Mouse (Mus musculus): ENCODE data around the gene Atf7ip. TPM values are rescaled to one million over a fixed set of nuclear protein-coding genes. Genes with fewer than 3 reads are reported as not detected.

Gene Atf7ip
- total and polyA plus RNA-seq, 2 experiments from 2014 or later = 28.7 to 43.1 TPM

GRCm38 (mm10) chr6:136650664-136651063 is 144.7 kb downstream of the Atf7ip start:
- Histone ChIP-seq H3K36me3 (ENCODE audit: insufficient read depth, low read length) (no peaks in the 10 kb centered on the region), H3K9me3 (ENCODE audit: low read length) (no peaks in the 10 kb centered on the region), H3K9ac (replicated peaks; ENCODE audit: low read length, poor library complexity, severe bottlenecking) (no peak overlapping the region), H3K4me2 (ENCODE audit: low read depth, low read length, poor library complexity, severe bottlenecking) (no peak overlapping the region), H3K27ac (ENCODE audit: low read depth, low read length) (no peak overlapping the region), H3K4me1 (ENCODE audit: insufficient read depth, low read length) (no peaks in the 10 kb centered on the region), H3K27me3 (ENCODE audit: insufficient read depth, low read length) (no peaks in the 10 kb centered on the region), H3K4me3 (ENCODE audit: low read depth, low read length) (no peak overlapping the region)
- DNase-seq (ENCODE audit: low spot score) (no peak), ATAC-seq (ENCODE audit: low FRiP score) (no peak)
- 92% methylated on average over 8 of the region's 8 CpGs for WGBS
- no peak for TF ChIP-seq CTCF (IDR thresholded peaks at IDR 0.05)

DNA sequence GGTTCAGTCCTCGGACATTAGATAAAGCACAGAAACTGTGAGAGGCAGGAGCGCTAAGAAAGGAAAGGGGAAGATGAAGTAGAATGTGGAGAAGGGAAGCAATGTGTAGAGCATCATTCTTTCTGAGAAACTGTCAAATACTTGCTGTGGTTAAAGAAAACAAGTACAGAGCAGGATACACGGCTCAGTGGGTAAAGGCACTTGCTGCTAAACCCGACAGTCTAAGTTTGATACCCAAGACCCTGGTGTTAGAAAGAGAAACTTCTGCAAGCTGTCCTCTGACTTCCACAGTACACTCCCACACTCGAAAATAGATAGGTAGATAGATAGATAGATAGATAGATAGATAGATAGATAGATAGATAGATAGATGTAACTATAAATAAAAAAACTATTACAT is 147.4 kb downstream of the Atf7ip start:
- TF ChIP-seq CTCF (IDR thresholded peaks at IDR 0.05) = no peak
- no peak overlapping the region for H3K4me2 ChIP-seq (ENCODE audit: low read depth, low read length, poor library complexity, severe bottlenecking)
- no peak overlapping the region for H3K27ac ChIP-seq (ENCODE audit: low read depth, low read length)
- no peak for ATAC-seq (ENCODE audit: low FRiP score)
- H3K27me3 ChIP-seq (ENCODE audit: insufficient read depth, low read length) = no peaks in the 10 kb centered on the region
- H3K4me3 ChIP-seq (ENCODE audit: low read depth, low read length) = no peak overlapping the region
- H3K9me3 ChIP-seq (ENCODE audit: low read length) = no peaks in the 10 kb centered on the region
- H3K4me1 ChIP-seq (ENCODE audit: insufficient read depth, low read length) = no peaks in the 10 kb centered on the region
- H3K9ac ChIP-seq (replicated peaks; ENCODE audit: low read length, poor library complexity, severe bottlenecking) = no peak overlapping the region
- H3K36me3 ChIP-seq (ENCODE audit: insufficient read depth, low read length) = no peaks in the 10 kb centered on the region
- WGBS = 76% methylated on average over 5 of the region's 5 CpGs
- no peak for DNase-seq (ENCODE audit: low spot score)

DNA sequence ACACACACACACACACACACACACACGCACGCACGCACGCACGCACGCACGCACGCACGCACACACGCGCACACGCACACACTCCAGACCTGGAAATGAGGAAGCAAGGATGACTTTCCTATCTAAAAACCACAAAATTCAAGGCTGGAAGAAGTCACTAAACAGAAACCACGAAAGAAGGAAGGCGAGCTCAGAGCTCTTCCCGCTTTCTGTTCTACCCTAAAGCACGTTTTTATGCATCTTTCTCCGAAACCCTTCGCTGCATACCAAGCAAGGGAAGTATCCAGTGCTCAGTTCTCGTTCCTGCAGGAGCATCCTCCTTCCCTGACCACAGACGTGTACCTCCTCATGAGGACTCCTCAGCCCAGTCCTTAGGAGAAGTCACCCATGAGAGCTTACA is 148.5 kb downstream of the Atf7ip start:
- no peak for TF ChIP-seq CTCF (IDR thresholded peaks at IDR 0.05)
- WGBS = 89% methylated on average over 20 of the region's 20 CpGs
- no peak for ATAC-seq (ENCODE audit: low FRiP score)

DNA sequence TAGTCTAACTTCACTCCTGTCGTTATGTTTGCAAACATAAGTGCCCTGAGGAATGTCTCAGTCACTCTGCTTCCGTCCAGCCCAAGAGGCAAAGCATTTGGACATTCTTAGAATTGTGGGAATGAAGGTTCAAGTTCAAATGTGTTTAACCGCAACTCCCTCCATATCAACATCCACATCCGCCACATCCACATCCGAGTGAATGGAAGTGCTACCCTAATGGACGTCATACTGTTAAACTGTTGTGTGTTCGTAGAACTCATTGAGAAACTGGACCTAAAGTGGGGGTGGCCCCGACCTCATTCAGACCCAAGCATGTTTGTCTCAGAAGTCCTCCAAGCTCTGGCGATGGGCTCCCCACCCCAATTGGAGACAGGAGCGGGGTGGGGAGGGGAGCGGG is 149.8 kb downstream of the Atf7ip start:
- H3K27me3 ChIP-seq (ENCODE audit: insufficient read depth, low read length) = peaks cover 3% of the 10 kb centered on the region; the same call in 1 of the 2 replicates
- H3K4me3 ChIP-seq (ENCODE audit: low read depth, low read length) = no peak overlapping the region
- no peak overlapping the region for H3K9ac ChIP-seq (replicated peaks; ENCODE audit: low read length, poor library complexity, severe bottlenecking)
- no peak overlapping the region for H3K27ac ChIP-seq (ENCODE audit: low read depth, low read length)
- TF ChIP-seq CTCF (IDR thresholded peaks at IDR 0.05) = no peak
- no peak overlapping the region for H3K4me2 ChIP-seq (ENCODE audit: low read depth, low read length, poor library complexity, severe bottlenecking)
- no peak for ATAC-seq (ENCODE audit: low FRiP score)
- H3K4me1 ChIP-seq (ENCODE audit: insufficient read depth, low read length) = no peaks in the 10 kb centered on the region
- no peaks in the 10 kb centered on the region for H3K9me3 ChIP-seq (ENCODE audit: low read length)
- WGBS = 77% methylated on average over 11 of the region's 11 CpGs
- DNase-seq (ENCODE audit: low spot score) = no peak
- no peaks in the 10 kb centered on the region for H3K36me3 ChIP-seq (ENCODE audit: insufficient read depth, low read length)

More for the DNA sequence above, 148.5 kb downstream of the Atf7ip start:
- no peak for DNase-seq (ENCODE audit: low spot score)
- Histone ChIP-seq H3K27ac (ENCODE audit: low read depth, low read length) (no peak overlapping the region), H3K27me3 (ENCODE audit: insufficient read depth, low read length) (no peaks in the 10 kb centered on the region), H3K4me1 (ENCODE audit: insufficient read depth, low read length) (no peaks in the 10 kb centered on the region), H3K4me3 (ENCODE audit: low read depth, low read length) (no peak overlapping the region), H3K36me3 (ENCODE audit: insufficient read depth, low read length) (no peaks in the 10 kb centered on the region), H3K9ac (replicated peaks; ENCODE audit: low read length, poor library complexity, severe bottlenecking) (no peak overlapping the region), H3K4me2 (ENCODE audit: low read depth, low read length, poor library complexity, severe bottlenecking) (no peak overlapping the region), H3K9me3 (ENCODE audit: low read length) (no peaks in the 10 kb centered on the region)

GRCm38 (mm10) chr6:136658303-136658702 is 152.3 kb downstream of the Atf7ip start:
- no peak for ATAC-seq (ENCODE audit: low FRiP score)
- no peak for DNase-seq (ENCODE audit: low spot score)
- 92% methylated on average over 4 of the region's 4 CpGs for WGBS

DNA sequence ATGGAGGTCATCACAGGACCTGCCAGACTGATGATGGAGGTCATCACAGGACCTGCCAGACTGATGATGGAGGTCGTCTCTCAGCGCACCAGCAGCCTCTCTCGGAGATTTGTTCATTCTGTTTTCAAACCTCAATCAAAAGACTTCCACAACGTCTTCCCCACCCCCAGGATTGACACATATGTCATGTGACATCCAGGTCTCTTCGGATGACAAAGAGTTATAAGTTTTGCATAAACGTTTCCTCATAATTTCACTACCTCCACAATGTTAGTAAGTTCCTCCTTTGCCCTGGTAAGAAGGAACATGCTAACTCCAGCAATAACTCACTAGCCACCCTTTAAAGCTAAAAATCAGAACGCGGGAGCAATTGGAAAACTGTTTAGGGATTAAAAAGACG is 153.3 kb downstream of the Atf7ip start:
- Histone ChIP-seq H3K9me3 (ENCODE audit: low read length) (no peaks in the 10 kb centered on the region), H3K4me2 (ENCODE audit: low read depth, low read length, poor library complexity, severe bottlenecking) (no peak overlapping the region), H3K27me3 (ENCODE audit: insufficient read depth, low read length) (peaks cover 18% of the 10 kb centered on the region), H3K9ac (replicated peaks; ENCODE audit: low read length, poor library complexity, severe bottlenecking) (no peak overlapping the region), H3K4me1 (ENCODE audit: insufficient read depth, low read length) (no peaks in the 10 kb centered on the region; the same call in 1 of the 2 replicates), H3K4me3 (ENCODE audit: low read depth, low read length) (no peak overlapping the region), H3K27ac (ENCODE audit: low read depth, low read length) (no peak overlapping the region), H3K36me3 (ENCODE audit: insufficient read depth, low read length) (no peaks in the 10 kb centered on the region)
- ATAC-seq (ENCODE audit: low FRiP score) (no peak), DNase-seq (ENCODE audit: low spot score) (no peak)
- no peak for TF ChIP-seq CTCF (IDR thresholded peaks at IDR 0.05)
- 93% methylated on average over 9 of the region's 9 CpGs for WGBS

More at GRCm38 (mm10) chr6:136658303-136658702, 152.3 kb downstream of the Atf7ip start:
- H3K27me3 ChIP-seq (ENCODE audit: insufficient read depth, low read length) = peaks cover 18% of the 10 kb centered on the region
- H3K36me3 ChIP-seq (ENCODE audit: insufficient read depth, low read length) = no peaks in the 10 kb centered on the region
- no peaks in the 10 kb centered on the region; the same call in 1 of the 2 replicates for H3K4me1 ChIP-seq (ENCODE audit: insufficient read depth, low read length)
- no peak for TF ChIP-seq CTCF (IDR thresholded peaks at IDR 0.05)
- H3K4me2 ChIP-seq (ENCODE audit: low read depth, low read length, poor library complexity, severe bottlenecking) = no peak overlapping the region
- H3K4me3 ChIP-seq (ENCODE audit: low read depth, low read length) = no peak overlapping the region
- H3K9me3 ChIP-seq (ENCODE audit: low read length) = no peaks in the 10 kb centered on the region
- no peak overlapping the region for H3K9ac ChIP-seq (replicated peaks; ENCODE audit: low read length, poor library complexity, severe bottlenecking)
- H3K27ac ChIP-seq (ENCODE audit: low read depth, low read length) = no peak overlapping the region

Other genes starting within 250 kb of the Atf7ip start
- 0.11 TPM in 1 of 2 replicates, not detected in the other for gene Gm8994, start 178.6 kb upstream of the Atf7ip start, total RNA-seq (2014; rRNA removed)
- gene Gm8994, start 178.6 kb upstream of the Atf7ip start, polyA plus RNA-seq (2015; fragmentation: Nextera tagmentation; extraction: Ambion mirVana) = not detected in 2 replicates
- gene E330021D16Rik, start 90.6 kb upstream of the Atf7ip start, total RNA-seq (2014; rRNA removed) = not detected in 2 replicates
- not detected in 2 replicates for gene E330021D16Rik, start 90.6 kb upstream of the Atf7ip start, polyA plus RNA-seq (2015; fragmentation: Nextera tagmentation; extraction: Ambion mirVana)
- 0.47 TPM in 1 of 2 replicates, not detected in the other for gene Plbd1, start 155.8 kb downstream of the Atf7ip start, total RNA-seq (2014; rRNA removed)
- gene Plbd1, start 155.8 kb downstream of the Atf7ip start, polyA plus RNA-seq (2015; fragmentation: Nextera tagmentation; extraction: Ambion mirVana) = 0.22 and 0.27 TPM in 2 replicates